Mouse (Mus musculus) cerebellum, adult 2 months (tissue): ENCODE data around the gene Tmem169. TPM values are rescaled to one million over a fixed set of nuclear protein-coding genes. Genes with fewer than 3 reads are reported as not detected.

Source experiments
- DNase-seq, 2 experiments: peaks; one replicate each; pipeline ENCODE4 v3.0.0; 2021
- H3K27ac ChIP-seq: fragments of 200-500 bp; 2 replicates; pipeline ENCODE4 v1.5.1; 2012; ENCODE audit warnings: low read length, control low read depth, inconsistent platforms; ENCODE audit not compliant: insufficient read depth
- H3K27me3 ChIP-seq: fragments of 200-500 bp; 2 replicates; pipeline ENCODE4 v1.6.1; 2012; ENCODE audit warnings: inconsistent platforms, mild to moderate bottlenecking, low read length, moderate library complexity; ENCODE audit not compliant: control insufficient read depth, insufficient read depth
- H3K4me1 ChIP-seq: fragments of 200-500 bp; 2 replicates; pipeline ENCODE4 v1.6.1; 2011; ENCODE audit warnings: low read length; ENCODE audit not compliant: control insufficient read depth, insufficient read depth
- H3K4me3 ChIP-seq: fragments of 200-500 bp; replicated peaks from 2 replicates; pipeline ENCODE3; 2011; ENCODE audit warnings: mild to moderate bottlenecking, low read depth, low read length, control low read depth; ENCODE audit not compliant: insufficient read depth
- CTCF ChIP-seq: fragments of 200-500 bp; IDR thresholded peaks from 2 replicates; pipeline ENCODE4 v1.5.1; 2011; ENCODE audit warnings: low read depth, mild to moderate bottlenecking, control low read depth, low read length, moderate library complexity, borderline replicate concordance; ENCODE audit not compliant: insufficient read depth
- POLR2A ChIP-seq: fragments of 200-500 bp; IDR thresholded peaks from 2 replicates; pipeline ENCODE4 v1.6.1; 2011; ENCODE audit warnings: low read length, control low read depth, borderline replicate concordance; ENCODE audit not compliant: insufficient read depth
- WGBS: fragments of 180-500 bp; shearing (Covaris S2); methylation state at CpG from one replicate; pipeline ENCODE4 v1.1.7; 2018; 5-methylcytosine and 5-hydroxymethylcytosine counted together
- polyA plus RNA-seq: library from polyadenylated mRNA; depleted of rRNA; stranded (reverse); fragments of >200 nt; gene quantifications from 2 replicates; pipeline ENCODE4 v1.2.3, GENCODE M21; 2012

Tmem169 gene
- polyA plus RNA-seq, 1 experiment, result 16.4 TPM

DNA sequence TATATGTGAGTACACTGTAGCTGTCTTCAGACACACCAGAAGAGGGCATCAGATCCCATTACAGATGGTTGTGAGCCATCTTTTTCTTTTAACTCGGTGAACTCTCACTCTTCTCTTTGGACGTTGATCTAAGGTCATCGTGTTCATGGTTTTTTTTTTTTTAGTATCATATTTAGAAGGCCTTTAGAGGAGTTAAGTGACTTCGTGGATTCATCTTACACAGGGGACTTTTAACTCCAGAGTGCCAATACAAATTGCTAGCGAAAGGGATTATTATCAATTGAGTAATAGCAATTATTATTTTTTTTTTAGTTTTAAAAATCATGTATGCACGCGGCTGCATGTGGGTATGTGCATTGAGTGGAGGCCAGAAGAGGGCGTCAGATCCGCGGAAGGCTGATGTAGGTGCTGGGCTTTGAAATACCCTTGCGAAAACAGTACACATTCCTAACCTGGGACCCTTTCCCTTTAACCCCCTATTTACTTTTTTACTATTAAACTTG, 22.6 kb downstream of the Tmem169 start:
- TF ChIP-seq CTCF, result peak; percentile 48; the same call in 1 of the 2 replicates
- TF ChIP-seq POLR2A, result no peak
- Histone ChIP-seq H3K27me3 (no peaks in the 10 kb centered on the region), H3K4me1 (no peaks in the 10 kb centered on the region), H3K4me3 (peak overlapping the region; percentile 99), H3K27ac (no peak overlapping the region)
- peak in 1 of 2 experiments; percentile 60 for DNase-seq
- 2% methylated on average over 11 of the region's 11 CpGs for WGBS

- WGBS, result under 1% methylated on average over 21 of the region's 21 CpGs
- Histone ChIP-seq H3K4me1 (no peaks in the 10 kb centered on the region), H3K27me3 (no peaks in the 10 kb centered on the region), H3K27ac (peak within 1 kb of the TSS; percentile 77), H3K4me3 (peak within 1 kb of the TSS; percentile 99)
- TF ChIP-seq POLR2A (peak; percentile 91; the same call in 1 of the 2 replicates), CTCF (no peak)
- DNase-seq, result peak; percentile 95
Observed at GRCm38 (mm10) chr1:72307317-72307798, 23.2 kb downstream of the Tmem169 start, which contains the start of gene Xrcc5. Gene Xrcc5, plus strand, starts transcription at chr1:72307421.

GRCm38 (mm10) chr1:72308919-72309318, 24.8 kb downstream of the Tmem169 start:
- Histone ChIP-seq H3K4me1 (no peaks in the 10 kb centered on the region), H3K27me3 (no peaks in the 10 kb centered on the region), H3K4me3 (no peak overlapping the region), H3K27ac (no peak overlapping the region)
- no peak for TF ChIP-seq CTCF
- TF ChIP-seq POLR2A, result no peak
- WGBS, result 45% methylated on average over 4 of the region's 4 CpGs
- DNase-seq, result no peak

GRCm38 (mm10) chr1:72309744-72310424, 25.7 kb downstream of the Tmem169 start:
- H3K4me3 ChIP-seq, result no peak overlapping the region
- no peak overlapping the region for H3K27ac ChIP-seq
- 79% methylated on average over 6 of the region's 6 CpGs for WGBS
- no peak for DNase-seq
- TF ChIP-seq CTCF (no peak), POLR2A (no peak)
- H3K4me1 ChIP-seq, result no peaks in the 10 kb centered on the region
- H3K27me3 ChIP-seq, result no peaks in the 10 kb centered on the region

GRCm38 (mm10) chr1:72312701-72313398, 28.7 kb downstream of the Tmem169 start:
- no peak overlapping the region for H3K4me3 ChIP-seq
- TF ChIP-seq CTCF (no peak), POLR2A (no peak)
- WGBS, result 90% methylated on average over 9 of the region's 9 CpGs
- no peak overlapping the region for H3K27ac ChIP-seq
- DNase-seq, result no peak
- no peaks in the 10 kb centered on the region for H3K4me1 ChIP-seq
- no peaks in the 10 kb centered on the region for H3K27me3 ChIP-seq

DNA sequence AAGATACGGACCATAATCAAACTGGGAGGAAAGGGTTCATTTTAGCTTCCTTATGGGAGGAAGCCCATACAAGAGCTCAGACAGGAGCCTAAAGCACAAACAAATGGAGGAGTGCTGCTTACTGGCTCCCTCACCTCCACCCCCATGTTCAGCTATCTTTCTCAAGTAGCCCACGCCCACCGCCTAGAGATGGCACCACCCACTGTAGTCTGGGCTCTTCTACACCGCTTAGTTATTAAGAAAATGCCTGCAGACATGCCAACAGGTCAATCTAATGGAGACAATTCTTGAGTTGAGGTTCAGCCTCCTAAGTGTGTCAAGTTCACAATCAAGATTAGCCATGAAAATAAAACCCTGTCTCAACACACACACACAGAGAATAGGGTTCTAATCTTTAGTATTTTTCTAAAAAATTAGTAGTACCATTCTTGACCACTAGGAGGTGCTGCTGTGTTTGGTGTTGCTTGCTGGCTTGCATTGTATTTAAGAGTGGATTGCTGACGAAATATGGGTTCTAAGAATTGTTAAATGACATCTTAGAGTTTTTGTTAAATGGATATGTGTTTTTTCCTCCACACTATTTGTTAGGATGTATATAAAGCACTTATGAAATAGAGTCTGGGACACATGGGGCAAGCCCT, 29.4 kb downstream of the Tmem169 start:
- DNase-seq, result peak in 1 of 2 experiments; percentile 46
- no peaks in the 10 kb centered on the region for H3K27me3 ChIP-seq
- no peaks in the 10 kb centered on the region for H3K4me1 ChIP-seq
- 80% methylated on average over 5 of the region's 5 CpGs for WGBS
- no peak overlapping the region for H3K27ac ChIP-seq
- no peak overlapping the region for H3K4me3 ChIP-seq
- TF ChIP-seq CTCF (no peak), POLR2A (no peak)

DNA sequence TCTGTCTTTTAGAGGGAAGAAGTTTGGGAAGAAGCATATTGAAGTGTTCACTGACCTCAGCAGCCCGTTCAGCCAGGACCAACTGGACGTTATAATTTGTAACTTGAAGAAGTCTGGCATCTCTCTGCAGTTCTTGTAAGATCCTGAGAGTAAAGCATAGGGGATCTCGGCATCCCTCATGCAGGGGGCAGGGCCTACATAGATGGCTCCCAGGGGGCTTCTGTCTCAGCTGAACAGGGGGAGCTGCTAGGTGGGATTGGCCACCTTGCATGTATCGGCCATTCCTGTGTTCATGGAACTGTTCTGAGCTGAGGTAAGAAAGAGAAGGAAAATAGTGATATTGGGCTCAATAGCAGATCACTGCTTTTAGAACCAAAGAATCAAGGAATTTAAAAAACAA, 31.3 kb downstream of the Tmem169 start:
- Histone ChIP-seq H3K27ac (no peak overlapping the region), H3K4me3 (no peak overlapping the region), H3K4me1 (no peaks in the 10 kb centered on the region), H3K27me3 (no peaks in the 10 kb centered on the region)
- DNase-seq, result no peak
- 88% methylated on average over 4 of the region's 4 CpGs for WGBS
- TF ChIP-seq CTCF (no peak), POLR2A (no peak)

DNA sequence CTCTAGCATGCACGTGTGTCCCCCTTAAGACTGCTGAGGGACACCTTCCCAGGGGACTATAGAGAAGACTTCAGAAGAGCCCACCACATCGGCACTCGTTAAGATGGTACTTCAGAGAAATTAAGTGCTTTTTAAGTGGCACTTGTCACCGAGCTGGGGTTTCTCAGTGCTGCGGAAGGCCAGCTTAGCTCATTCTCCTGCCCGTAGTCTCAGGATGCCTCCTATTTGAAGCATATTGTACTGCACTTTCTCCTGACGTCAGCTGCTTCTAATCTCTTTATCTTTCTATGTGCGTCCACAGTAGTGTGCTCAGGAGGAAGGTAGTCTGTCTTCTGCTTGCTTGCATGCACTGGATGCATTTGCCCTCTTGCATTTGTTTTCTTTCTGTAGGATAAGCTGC, 32.2 kb downstream of the Tmem169 start:
- H3K4me1 ChIP-seq, result no peaks in the 10 kb centered on the region
- DNase-seq, result no peak
- TF ChIP-seq CTCF (no peak), POLR2A (no peak)
- no peak overlapping the region for H3K27ac ChIP-seq
- H3K27me3 ChIP-seq, result no peaks in the 10 kb centered on the region
- H3K4me3 ChIP-seq, result no peak overlapping the region
- WGBS, result 81% methylated on average over 8 of the region's 8 CpGs
